Mouse (Mus musculus) heart, embryonic 11.5 days (tissue): ENCODE measurements around the gene Ogt. TPM values are rescaled to one million over a fixed set of nuclear protein-coding genes. Genes with fewer than 3 reads are reported as not detected.
A peak's percentile ranks its signal among the peaks of the same experiment; 100 is the strongest.

ENCODE experiments used
- ATAC-seq: fragments of 200-750 bp; cut with Nextera tagmentation; replicated peaks from 2 replicates; pipeline ENCODE4 v1.8.0; 2017; ENCODE audit warnings: moderate library complexity; ENCODE audit not compliant: insufficient number of reproducible peaks, low FRiP score, low TSS enrichment
- H3K27ac ChIP-seq: fragments of 300-500 bp; sonication (generic); 2 replicates; pipeline ENCODE4 v1.5.1; 2014; ENCODE audit warnings: mild to moderate bottlenecking, low read depth, low read length
- H3K27me3 ChIP-seq: fragments of 300-500 bp; sonication (generic); 2 replicates; pipeline ENCODE4 v1.6.1; 2014; ENCODE audit warnings: mild to moderate bottlenecking, low read length, mixed read lengths; ENCODE audit not compliant: control insufficient read depth, insufficient read depth
- H3K36me3 ChIP-seq: fragments of 300-500 bp; sonication (generic); 2 replicates; pipeline ENCODE4 v1.6.1; 2014; ENCODE audit warnings: mild to moderate bottlenecking, low read length, moderate library complexity, mixed read lengths; ENCODE audit not compliant: control insufficient read depth, insufficient read depth
- H3K4me1 ChIP-seq: fragments of 300-500 bp; sonication (generic); 2 replicates; pipeline ENCODE4 v1.6.1; 2014; ENCODE audit warnings: low read length; ENCODE audit not compliant: control insufficient read depth, insufficient read depth
- H3K4me2 ChIP-seq: fragments of 300-500 bp; sonication (generic); 2 replicates; pipeline ENCODE4 v1.6.1; 2014; ENCODE audit warnings: mild to moderate bottlenecking, moderate library complexity
- H3K4me3 ChIP-seq: fragments of 300-500 bp; sonication (generic); 2 replicates; pipeline ENCODE4 v1.5.1; 2014; ENCODE audit warnings: low read depth, low read length
- H3K9ac ChIP-seq: fragments of 300-500 bp; sonication (generic); 2 replicates; pipeline ENCODE4 v1.6.1; 2014; ENCODE audit warnings: mild to moderate bottlenecking, low read depth, low read length, moderate library complexity
- H3K9me3 ChIP-seq: fragments of 300-500 bp; sonication (generic); replicated peaks from 2 replicates; pipeline ENCODE4 v1.6.1; 2016; ENCODE audit warnings: low read length; ENCODE audit not compliant: control insufficient read depth
- WGBS: fragments of 180-500 bp; shearing (Covaris S2); extraction: QIAGEN DNeasy Blood & Tissue Kit; methylation state at CpG from one replicate; pipeline ENCODE4 v1.1.7; 2014; ENCODE audit not compliant: insufficient replicate concordance; 5-methylcytosine and 5-hydroxymethylcytosine counted together
- polyA plus RNA-seq: library from polyadenylated mRNA; unstranded; fragments of >200 nt; fragmentation: Nextera tagmentation; extraction: Ambion mirVana; gene quantifications from 2 replicates; pipeline ENCODE4 v1.2.1, GENCODE M21; 2014

Gene Ogt
- polyA plus RNA-seq, 1 experiment from 2014 or later, result 129 TPM

GRCm38 (mm10) chrX:101640194-101641160 is 617 bp downstream of the Ogt start:
- Histone ChIP-seq H3K27me3 (peaks cover 8% of the 10 kb centered on the region; the same call in 1 of the 2 replicates), H3K36me3 (no peaks in the 10 kb centered on the region), H3K4me1 (no peaks in the 10 kb centered on the region), H3K27ac (peak overlapping the region; percentile 79), H3K9me3 (no peaks in the 10 kb centered on the region), H3K4me2 (peak overlapping the region; percentile 72), H3K4me3 (peak overlapping the region; percentile 76), H3K9ac (peak overlapping the region; percentile 92)
- ATAC-seq, result peak; percentile 57
- WGBS, result 11% methylated on average over 45 of the region's 45 CpGs

GRCm38 (mm10) chrX:101641161-101641530 is 1.3 kb downstream of the Ogt start:
- no peak for ATAC-seq
- H3K4me1 ChIP-seq, result no peaks in the 10 kb centered on the region
- H3K9me3 ChIP-seq, result no peaks in the 10 kb centered on the region
- no peaks in the 10 kb centered on the region for H3K36me3 ChIP-seq
- peak overlapping the region; percentile 79; the same call in 1 of the 2 replicates for H3K27ac ChIP-seq
- peak overlapping the region; percentile 72 for H3K4me2 ChIP-seq
- WGBS, result 10% methylated on average over 6 of the region's 6 CpGs
- H3K27me3 ChIP-seq, result peaks cover 8% of the 10 kb centered on the region; the same call in 1 of the 2 replicates
- H3K9ac ChIP-seq, result peak overlapping the region; percentile 92
- peak overlapping the region; percentile 76 for H3K4me3 ChIP-seq

- no peaks in the 10 kb centered on the region for H3K4me1 ChIP-seq
- H3K36me3 ChIP-seq, result no peaks in the 10 kb centered on the region
- ATAC-seq, result no peak
- H3K27me3 ChIP-seq, result peaks cover 6% of the 10 kb centered on the region; the same call in 1 of the 2 replicates
- peak overlapping the region; percentile 76 for H3K4me3 ChIP-seq
- WGBS, result 21% methylated on average over 5 of the region's 5 CpGs
- peak overlapping the region; percentile 72 for H3K4me2 ChIP-seq
- peak overlapping the region; percentile 60 for H3K9ac ChIP-seq
- no peak overlapping the region for H3K27ac ChIP-seq
- H3K9me3 ChIP-seq, result no peaks in the 10 kb centered on the region
Observed at GRCm38 (mm10) chrX:101642091-101642490, 2.2 kb downstream of the Ogt start.

GRCm38 (mm10) chrX:101645286-101645685 is 5.4 kb downstream of the Ogt start:
- no peak overlapping the region for H3K27ac ChIP-seq
- no peak overlapping the region for H3K9ac ChIP-seq
- H3K4me2 ChIP-seq, result no peak overlapping the region
- H3K4me1 ChIP-seq, result no peaks in the 10 kb centered on the region
- H3K27me3 ChIP-seq, result no peaks in the 10 kb centered on the region
- 72% methylated on average over 2 of the region's 2 CpGs for WGBS
- H3K4me3 ChIP-seq, result no peak overlapping the region
- no peak for ATAC-seq
- H3K9me3 ChIP-seq, result no peaks in the 10 kb centered on the region
- no peaks in the 10 kb centered on the region for H3K36me3 ChIP-seq

GRCm38 (mm10) chrX:101646621-101647020 is 6.8 kb downstream of the Ogt start:
- Histone ChIP-seq H3K36me3 (no peaks in the 10 kb centered on the region), H3K4me3 (no peak overlapping the region), H3K4me1 (no peaks in the 10 kb centered on the region), H3K9ac (no peak overlapping the region), H3K27ac (no peak overlapping the region), H3K9me3 (no peaks in the 10 kb centered on the region), H3K27me3 (no peaks in the 10 kb centered on the region), H3K4me2 (no peak overlapping the region)
- WGBS, result 58% methylated on average over 5 of the region's 5 CpGs
- ATAC-seq, result no peak

- no peak for ATAC-seq
- Histone ChIP-seq H3K4me2 (no peak overlapping the region), H3K36me3 (no peaks in the 10 kb centered on the region), H3K27ac (no peak overlapping the region), H3K4me3 (no peak overlapping the region), H3K4me1 (no peaks in the 10 kb centered on the region), H3K9ac (no peak overlapping the region), H3K9me3 (peaks cover 11% of the 10 kb centered on the region), H3K27me3 (no peaks in the 10 kb centered on the region)
- 83% methylated on average over 27 of the region's 27 CpGs for WGBS
Observed at GRCm38 (mm10) chrX:101695686-101696085, 55.8 kb downstream of the Ogt start.

GRCm38 (mm10) chrX:101697537-101697936 is 57.7 kb downstream of the Ogt start:
- H3K27ac ChIP-seq, result no peak overlapping the region
- no peak overlapping the region for H3K4me3 ChIP-seq
- no peak overlapping the region for H3K4me2 ChIP-seq
- H3K27me3 ChIP-seq, result no peaks in the 10 kb centered on the region
- H3K9me3 ChIP-seq, result peaks cover 11% of the 10 kb centered on the region
- WGBS, result 61% methylated on average over 50 of the region's 54 CpGs
- no peaks in the 10 kb centered on the region for H3K4me1 ChIP-seq
- H3K36me3 ChIP-seq, result no peaks in the 10 kb centered on the region
- ATAC-seq, result no peak
- no peak overlapping the region for H3K9ac ChIP-seq

- Histone ChIP-seq H3K4me2 (no peak overlapping the region), H3K4me1 (no peaks in the 10 kb centered on the region), H3K27me3 (no peaks in the 10 kb centered on the region), H3K9me3 (peaks cover 11% of the 10 kb centered on the region), H3K27ac (no peak overlapping the region), H3K4me3 (no peak overlapping the region), H3K9ac (no peak overlapping the region), H3K36me3 (no peaks in the 10 kb centered on the region)
- no peak for ATAC-seq
- WGBS, result 47% methylated on average over 21 of the region's 23 CpGs
Observed at GRCm38 (mm10) chrX:101698232-101698631, 58.4 kb downstream of the Ogt start.
